Mouse (Mus musculus) T-helper 2 cell (primary cell): Measurements from ENCODE around the gene Bmpr1a.

Experiments used
- in situ Hi-C: fragments of 300-600 bp; cut with MboI, MseI; formaldehyde crosslinking; loops from one replicate; pipeline ENCODE4 v1.15.1; 2025; ENCODE audit warnings: high pct_unique_total_duplicates

The Bmpr1a gene

GRCm38 (mm10) chr14:34503325-34503647, at the start of gene Bmpr1a:
Gene Bmpr1a (minus strand): TSS chr14:34503341.
- in situ Hi-C loops, result loop anchor here (10.0 kb wide), 1 partner anchor 1048 kb away; no protein-coding TSS in a partner anchor

- in situ Hi-C loops, result no loop called here
Observed at GRCm38 (mm10) chr14:34552226-34552625, 49.1 kb upstream of the Bmpr1a start.

- in situ Hi-C loops, result no loop called here
Observed at GRCm38 (mm10) chr14:34549004-34549671, 46.0 kb upstream of the Bmpr1a start.

- in situ Hi-C loops, result no loop called here
Observed at GRCm38 (mm10) chr14:34548391-34549001, 45.4 kb upstream of the Bmpr1a start.

DNA sequence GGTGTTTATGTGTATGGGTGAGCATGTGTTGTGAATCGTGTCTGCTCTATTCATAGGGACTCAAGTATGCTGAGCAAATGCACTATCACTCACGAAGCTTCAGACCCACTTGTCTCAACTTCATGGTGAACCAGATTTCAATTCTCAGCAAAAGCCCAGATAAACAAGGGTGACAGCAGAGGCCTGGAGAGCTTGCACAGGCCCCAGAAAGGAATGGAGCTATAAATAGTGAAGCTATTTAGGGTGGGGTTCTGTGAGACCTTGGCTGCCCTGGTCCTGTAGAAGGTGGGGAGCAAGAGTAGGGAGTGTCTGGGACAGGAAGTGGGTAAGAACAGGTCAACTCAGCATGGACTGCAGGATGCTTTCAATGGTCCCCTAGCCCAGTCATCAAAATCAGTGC, 41.4 kb upstream of the Bmpr1a start:
- in situ Hi-C loops, result no loop called here

- in situ Hi-C loops, result no loop called here
Observed at GRCm38 (mm10) chr14:34544001-34544400, 40.9 kb upstream of the Bmpr1a start.

GRCm38 (mm10) chr14:34543596-34543995, 40.5 kb upstream of the Bmpr1a start:
- in situ Hi-C loops, result no loop called here

GRCm38 (mm10) chr14:34541896-34542295, 38.8 kb upstream of the Bmpr1a start:
- in situ Hi-C loops, result no loop called here

DNA sequence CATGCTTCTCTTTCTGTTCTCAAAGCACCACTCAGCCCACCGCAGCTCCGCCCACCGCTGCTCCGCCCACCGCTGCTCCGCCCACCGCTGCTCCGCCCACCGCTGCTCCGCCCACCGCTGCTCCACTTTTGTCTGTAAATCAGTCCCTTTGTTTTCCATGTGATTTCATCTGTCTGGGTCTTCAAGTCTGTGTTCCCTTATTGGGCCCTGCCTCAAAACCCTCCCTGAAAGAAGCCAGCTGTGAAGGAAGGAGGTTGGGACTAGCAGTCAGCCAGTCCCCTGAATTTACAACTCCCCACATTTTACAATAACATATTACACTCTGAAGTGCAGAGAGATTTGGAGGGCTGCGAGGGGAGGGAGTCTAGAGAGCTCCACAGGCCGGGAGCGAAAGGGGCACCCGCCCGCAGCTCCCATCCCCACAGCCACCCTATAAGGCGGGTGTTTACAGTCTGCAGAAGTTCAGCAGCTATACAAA, 37.6 kb upstream of the Bmpr1a start:
- in situ Hi-C loops, result no loop called here

DNA sequence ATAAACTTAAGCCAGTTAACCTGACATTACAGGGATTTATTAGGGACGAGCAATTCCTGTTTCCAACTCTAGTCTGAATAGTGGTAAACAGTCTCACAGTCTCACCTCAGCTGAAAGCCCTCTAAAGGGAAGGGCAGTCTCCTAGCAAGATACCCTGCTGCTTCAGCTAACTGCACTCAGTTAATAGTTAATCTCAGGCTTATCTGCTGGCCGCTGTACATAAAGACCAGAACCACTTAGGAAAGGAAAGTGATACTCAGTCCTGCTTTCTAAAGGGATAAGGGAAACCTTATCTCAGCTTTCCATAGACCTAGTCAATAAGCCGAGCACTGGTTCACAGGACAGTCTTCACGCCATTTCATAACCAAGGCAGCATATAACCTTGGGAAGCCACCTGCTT, 32.7 kb upstream of the Bmpr1a start:
- in situ Hi-C loops, result no loop called here

GRCm38 (mm10) chr14:34533537-34533936, 30.4 kb upstream of the Bmpr1a start:
- in situ Hi-C loops, result no loop called here

DNA sequence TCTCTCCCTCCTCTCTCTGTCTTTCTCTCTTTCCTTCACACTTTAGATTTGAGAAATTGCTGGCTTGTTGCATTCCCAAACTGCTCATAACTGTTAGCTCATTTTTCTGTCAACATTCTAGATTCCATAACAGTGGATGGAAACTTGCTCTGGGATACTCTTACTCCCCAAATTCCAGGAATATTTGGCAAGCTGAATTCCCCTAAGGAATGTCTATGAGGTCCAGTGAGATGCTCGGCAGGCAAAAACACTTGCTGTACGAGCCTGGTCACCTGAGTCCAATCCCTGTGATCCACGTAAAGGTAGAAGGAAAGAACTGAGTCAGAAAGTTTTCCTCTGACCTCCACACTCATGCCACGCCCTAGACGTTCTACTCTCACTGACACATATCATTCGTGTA, 29.4 kb upstream of the Bmpr1a start:
- in situ Hi-C loops, result no loop called here

DNA sequence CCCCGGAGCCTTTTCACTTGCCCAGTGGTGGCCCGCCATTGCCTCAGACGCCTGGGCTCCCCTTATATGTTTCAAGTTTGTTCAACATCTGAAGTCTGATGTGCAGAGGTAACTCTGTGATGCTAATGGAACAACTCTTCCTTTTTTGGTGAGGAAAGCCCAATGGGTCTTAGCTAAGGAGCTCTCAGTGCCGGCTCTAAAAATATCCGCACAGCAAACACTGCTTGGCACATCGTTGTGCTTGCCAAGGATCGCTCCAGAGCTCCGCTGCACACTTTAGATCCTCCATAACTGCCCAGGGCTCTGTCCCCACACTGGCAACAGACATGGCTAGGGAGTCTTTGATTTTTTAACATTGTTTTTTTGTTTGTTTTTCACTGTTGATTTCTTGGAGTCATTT, 25.7 kb upstream of the Bmpr1a start:
- in situ Hi-C loops, result no loop called here

DNA sequence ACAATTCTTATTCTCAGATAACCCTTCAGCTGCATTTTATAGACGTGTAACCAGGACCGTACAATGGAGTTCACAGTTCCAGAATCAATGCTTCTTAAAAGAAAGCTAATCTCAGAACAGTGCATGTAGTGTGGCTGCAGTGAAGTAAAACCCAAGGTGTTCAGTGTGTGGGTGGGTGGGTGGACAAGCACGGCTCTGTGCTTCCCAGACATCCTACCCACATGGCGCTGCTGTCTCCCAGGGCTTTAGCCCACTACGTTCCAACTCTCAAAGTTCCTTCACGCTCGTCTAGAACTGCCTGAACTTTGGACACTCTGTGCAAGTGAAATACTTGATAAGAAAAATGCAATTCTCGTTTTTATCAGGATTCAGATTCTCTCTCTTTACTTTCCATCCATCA, 19.6 kb upstream of the Bmpr1a start, which contains the start of gene 9230112D13Rik:
9230112D13Rik (minus strand) TSS at position 101 of the 400 bp plus-strand sequence.
- in situ Hi-C loops, result no loop called here

DNA sequence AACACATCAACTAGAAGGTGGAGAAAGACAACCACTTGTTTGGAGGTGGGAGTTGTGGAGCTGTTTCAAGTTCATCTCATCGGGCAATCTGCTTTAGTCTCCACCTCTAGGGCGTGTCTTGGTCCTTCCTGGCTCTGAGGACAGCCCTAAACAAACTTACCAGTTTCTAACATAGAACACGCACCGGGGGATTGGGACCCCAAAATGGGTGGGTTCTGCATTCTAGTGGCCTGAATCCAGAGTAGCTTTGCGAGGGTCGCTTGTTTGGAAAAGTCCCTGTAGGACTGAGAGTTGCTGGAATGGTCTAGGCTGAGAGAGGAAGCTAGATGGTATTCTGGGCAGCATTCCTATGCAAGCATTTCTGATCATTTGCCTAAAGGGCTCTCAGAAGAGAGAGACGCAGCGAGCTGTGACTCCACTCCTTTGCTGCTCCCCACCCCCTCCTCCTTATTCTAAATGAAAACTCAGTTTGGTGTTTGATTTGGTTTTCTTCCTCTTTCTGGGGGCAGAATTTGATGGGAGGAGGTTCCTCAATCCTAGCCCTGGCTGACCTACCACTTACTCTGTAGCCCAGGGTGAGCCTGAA, 14.9 kb upstream of the Bmpr1a start:
- in situ Hi-C loops, result no loop called here

DNA sequence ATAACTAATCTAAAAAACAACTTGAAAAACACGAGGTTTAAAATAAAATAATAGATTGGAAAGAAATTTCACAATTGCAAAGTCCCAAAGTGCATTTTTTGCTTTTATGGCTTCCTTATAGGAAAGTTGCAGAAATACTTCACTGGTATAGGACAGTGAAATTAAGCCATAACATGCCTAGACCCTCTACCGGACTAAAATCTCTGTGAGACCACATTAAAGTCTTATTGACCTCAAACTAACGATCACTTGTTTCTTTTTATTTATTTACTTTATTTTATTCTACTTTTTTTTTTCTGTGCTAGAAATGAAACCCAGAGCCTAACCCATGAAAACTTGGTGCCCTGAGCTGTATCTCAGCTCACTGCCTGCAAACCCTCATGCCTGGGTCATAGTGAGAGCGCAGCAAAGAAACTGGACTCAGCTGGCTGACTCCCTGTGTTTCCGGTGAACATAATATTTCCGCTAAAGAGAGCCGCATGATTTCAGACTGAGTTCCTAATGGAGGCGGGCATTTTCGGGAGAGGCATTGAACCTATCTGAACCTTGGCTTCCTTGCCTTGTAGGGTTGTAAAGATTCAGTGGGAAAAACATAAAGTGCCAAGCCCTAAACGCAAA, 13.9 kb upstream of the Bmpr1a start:
- in situ Hi-C loops, result no loop called here

DNA sequence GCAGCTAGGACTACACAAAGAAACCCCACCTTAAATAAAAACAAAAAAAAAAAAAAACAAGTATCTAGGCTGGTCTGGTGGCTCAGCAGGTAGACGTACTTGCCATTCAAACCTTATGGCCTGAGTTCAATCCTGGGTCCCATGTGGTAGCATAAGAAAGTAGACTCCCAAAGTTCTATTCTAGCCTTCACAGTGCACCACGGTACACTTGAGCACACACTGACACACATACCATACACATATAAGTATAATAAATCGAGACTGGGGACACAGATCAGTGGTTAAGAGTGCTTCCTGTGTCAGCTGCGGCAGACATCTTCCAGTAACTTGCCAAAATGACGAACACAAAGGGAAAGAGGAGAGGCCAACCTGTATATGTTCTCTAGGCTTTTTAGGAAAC, 12.7 kb upstream of the Bmpr1a start:
- in situ Hi-C loops, result no loop called here

DNA sequence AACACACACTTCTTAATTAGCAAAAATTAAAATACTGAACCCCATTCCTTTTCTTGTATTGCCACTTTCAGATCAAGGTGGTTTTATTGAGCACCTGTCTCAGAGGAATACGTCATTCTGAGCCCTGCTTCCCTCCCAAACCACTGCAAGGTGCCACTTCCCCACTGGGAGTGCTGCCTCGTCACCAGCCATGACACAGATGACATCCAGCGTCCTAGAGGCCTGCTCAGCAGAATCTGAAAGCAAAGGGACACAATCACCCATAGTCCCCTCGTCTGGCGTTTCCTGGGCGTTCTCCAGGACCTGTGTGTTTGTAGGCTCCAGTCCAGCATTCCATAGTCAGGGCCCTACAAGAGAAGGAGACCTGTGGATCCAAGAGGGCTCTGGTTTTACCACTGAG, 11.0 kb upstream of the Bmpr1a start:
- in situ Hi-C loops, result no loop called here

DNA sequence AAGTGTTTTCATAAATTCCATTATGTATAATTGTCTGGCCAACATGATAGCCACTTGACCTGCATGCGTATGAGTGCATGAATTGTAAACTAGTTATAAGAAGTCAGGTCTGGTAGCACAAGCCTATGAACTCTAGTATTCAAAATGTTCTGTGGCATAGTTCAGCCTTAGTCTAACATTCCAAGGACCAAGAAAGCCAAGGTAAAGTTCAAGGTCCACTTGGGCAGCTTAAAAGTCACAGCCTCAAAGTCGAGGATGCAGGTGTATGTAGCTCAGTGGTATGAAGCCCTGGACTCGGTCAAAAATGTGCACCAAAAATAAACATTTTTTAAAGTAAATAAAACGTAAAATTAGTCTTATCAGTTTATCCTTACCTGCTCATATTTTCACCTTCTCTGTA, 9.5 kb upstream of the Bmpr1a start:
- in situ Hi-C loops, result no loop called here

GRCm38 (mm10) chr14:34511901-34512300, 8.8 kb upstream of the Bmpr1a start:
- in situ Hi-C loops, result no loop called here

GRCm38 (mm10) chr14:34508842-34509439, 5.8 kb upstream of the Bmpr1a start:
- in situ Hi-C loops, result loop anchor here (10.0 kb wide), 1 partner anchor 1054 kb away; no protein-coding TSS in a partner anchor
